Mouse (Mus musculus) frontal cortex, postnatal 36 days (tissue): ENCODE data around the gene Zfp821.

Experiments
- DNase-seq, 2 experiments: peaks; one replicate each; pipeline ENCODE4 v3.0.0; 2022; ENCODE audit warnings: low spot score in 2 of 2

Zfp821 gene

DNA sequence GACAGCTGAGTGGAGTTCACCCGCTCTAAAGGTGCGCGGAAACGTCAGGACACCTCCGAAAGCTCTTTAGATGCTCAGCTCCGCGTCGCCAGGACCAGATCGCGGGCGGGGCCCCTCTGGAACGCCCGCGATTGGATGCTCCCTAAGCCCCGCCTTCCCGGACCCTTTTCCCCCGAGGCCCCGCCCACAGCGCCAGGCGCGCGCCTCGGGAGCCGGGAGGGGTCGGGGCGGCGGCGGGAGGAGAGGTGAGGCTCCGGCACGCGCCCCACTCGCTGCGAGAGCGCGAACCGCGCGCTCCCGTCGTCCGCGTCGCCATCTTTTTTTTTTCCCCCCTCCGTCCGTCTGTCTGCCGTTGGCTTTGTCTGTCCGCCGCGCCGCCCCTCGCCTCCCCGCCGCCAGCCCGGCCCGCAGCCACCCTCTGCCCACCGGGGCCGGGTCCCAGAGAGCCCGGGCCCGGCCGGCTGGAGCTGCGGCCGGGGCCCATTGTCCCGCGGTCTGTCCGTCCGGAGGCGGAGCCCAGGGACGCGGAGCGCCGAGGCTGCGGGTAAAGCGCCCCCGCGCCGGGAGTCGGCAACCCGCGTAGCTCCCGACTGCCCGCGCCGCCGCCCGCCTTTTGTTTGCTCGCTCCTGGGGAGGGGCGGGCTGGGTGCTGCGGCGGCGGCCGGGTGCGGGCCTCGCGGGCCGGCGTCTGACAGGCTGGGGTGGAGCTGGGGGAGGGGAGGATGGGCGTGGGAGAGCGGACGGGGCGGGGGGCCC lies at the start of gene Zfp821:
TSS of gene Zfp821 (plus strand) at position 227 of the 756 bp plus-strand sequence.
- DNase-seq: peak; percentile 90 to 92

- DNase-seq: peak in 1 of 2 experiments; percentile 36
These were observed 48.5 kb upstream of the Zfp821 start for GRCm38 (mm10) chr8:109656860-109657259.

- no peak for DNase-seq
These were observed 43.0 kb upstream of the Zfp821 start for GRCm38 (mm10) chr8:109662328-109662727.

- no peak for DNase-seq
These were observed 38.7 kb upstream of the Zfp821 start for GRCm38 (mm10) chr8:109666616-109667015.

GRCm38 (mm10) chr8:109672656-109673055 lies 32.7 kb upstream of the Zfp821 start:
- DNase-seq: no peak

- no peak for DNase-seq
These were observed 31.8 kb upstream of the Zfp821 start for GRCm38 (mm10) chr8:109673596-109673995.

DNA sequence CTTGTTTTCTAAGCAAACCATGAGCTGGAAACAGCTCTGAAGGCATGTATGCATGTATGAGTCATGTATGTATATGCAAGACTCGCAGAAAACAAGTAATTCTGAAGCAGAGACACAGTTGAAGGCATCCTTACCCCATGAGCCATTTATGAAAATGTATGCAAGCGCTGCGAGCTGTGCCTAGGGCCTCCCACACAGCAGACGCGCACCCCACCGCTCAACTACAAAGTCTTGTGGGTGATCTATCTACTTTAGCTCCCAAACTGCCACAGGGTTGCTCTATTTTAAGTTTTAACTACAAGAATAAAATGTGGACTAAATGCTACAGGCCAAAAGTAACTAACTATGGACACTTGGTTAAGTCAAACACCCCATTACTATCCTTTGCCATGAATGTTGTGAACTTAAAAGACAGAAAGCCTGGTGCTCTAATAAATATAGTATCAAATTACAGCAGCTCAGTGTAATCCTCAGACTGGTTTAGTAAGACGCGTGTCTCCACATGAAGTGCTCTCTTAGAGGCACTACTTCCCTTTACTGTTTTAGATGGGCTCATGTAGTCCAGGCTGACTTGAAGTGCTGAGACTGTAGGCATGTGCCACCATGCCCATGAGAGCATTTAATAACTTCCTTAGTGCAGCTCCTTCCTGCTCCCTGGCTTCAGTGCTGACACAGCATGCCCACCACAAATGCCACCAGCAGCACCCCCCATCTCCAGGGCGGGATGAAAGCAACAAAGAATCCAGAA lies 29.3 kb upstream of the Zfp821 start:
- peak; percentile 39 to 77 for DNase-seq

DNA sequence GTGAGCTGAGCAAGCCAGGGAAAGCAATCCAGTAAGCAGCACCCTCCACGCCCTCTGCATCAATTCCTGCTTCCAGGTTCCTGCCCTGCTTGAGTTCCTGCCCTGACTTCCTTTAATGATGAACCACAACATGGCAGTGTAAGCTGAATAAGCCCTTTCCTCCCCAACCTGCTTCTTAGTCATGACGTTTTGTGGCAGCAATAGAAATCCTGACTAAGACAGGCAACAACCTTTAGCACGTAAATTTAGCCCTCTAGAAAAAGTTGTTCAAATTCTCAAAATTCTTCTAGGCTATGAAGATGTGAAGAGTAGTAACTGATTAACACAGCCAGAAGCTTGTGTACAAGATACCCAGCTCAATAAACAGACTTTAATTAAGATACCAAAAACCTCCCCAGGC lies 23.8 kb upstream of the Zfp821 start:
- no peak for DNase-seq

GRCm38 (mm10) chr8:109682120-109682519 lies 23.2 kb upstream of the Zfp821 start:
- DNase-seq: no peak

DNA sequence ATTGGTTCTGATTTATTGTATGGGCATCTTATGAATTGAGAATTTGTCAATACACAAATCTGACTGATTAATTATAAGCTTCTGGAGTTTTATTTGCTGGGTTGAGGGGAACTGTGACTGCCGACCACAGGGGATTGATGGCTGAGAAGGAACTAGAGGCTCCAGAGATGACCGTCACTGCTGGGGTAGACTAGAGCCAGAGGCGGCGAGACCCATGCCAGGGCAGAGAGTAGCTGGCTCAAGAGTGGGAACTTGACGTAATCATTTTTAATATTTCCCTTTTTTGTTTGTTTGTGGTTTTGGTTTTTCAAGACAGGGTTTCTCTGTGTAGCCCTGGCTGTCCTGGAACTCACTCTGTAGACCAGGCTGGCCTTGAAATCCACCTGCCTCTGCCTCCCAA lies 18.1 kb upstream of the Zfp821 start:
- no peak for DNase-seq

DNA sequence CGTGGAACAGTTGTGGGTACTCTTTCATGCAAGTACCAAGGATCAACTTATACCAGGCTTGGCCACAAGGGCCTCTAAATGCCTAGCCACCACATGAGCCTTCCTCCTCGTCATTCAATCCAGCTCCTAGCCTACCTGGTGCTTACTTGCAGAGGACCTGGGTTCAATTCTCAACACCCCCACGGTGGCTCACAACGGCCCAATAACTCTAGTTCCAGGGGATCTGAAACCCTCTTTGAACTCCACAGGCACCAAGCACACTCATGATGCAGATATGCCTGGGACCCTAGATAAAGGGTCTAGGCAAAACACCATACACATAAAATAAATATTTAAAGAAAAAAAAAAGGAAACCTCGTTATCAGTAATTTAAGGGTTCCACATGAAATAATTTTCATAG lies 13.6 kb upstream of the Zfp821 start:
- DNase-seq: no peak

- DNase-seq: no peak
These were observed 12.8 kb upstream of the Zfp821 start for GRCm38 (mm10) chr8:109692443-109693145.

GRCm38 (mm10) chr8:109693146-109693900 lies 12.0 kb upstream of the Zfp821 start, which contains the start of gene Ist1:
TSS of gene Ist1 (minus strand) at chr8:109693260.
- peak; percentile 96 to 98 for DNase-seq

DNA sequence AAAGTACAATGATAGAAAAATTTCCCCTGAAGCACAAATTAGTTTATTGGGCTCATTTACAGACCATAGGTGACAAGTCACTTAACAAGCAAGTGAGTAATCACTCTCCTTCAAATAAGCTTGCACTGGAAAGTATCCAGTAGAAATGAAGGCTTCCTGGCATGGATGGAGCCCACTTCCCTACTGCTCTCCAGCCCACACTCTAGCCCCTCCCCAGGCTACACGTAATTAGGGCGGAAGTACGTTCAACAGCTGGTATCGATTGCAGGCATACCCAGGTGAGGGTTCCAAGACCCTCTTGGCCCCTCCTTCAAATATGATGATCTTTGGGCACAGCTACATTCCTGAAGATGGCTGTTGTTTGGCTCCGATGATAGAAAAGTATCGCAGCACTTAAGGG lies 11.2 kb upstream of the Zfp821 start:
- no peak for DNase-seq

- DNase-seq: no peak
These were observed 7.6 kb upstream of the Zfp821 start for GRCm38 (mm10) chr8:109697754-109698153.

- DNase-seq: no peak
These were observed 6.9 kb upstream of the Zfp821 start for GRCm38 (mm10) chr8:109698477-109698876.

GRCm38 (mm10) chr8:109704565-109705319 lies 604 bp upstream of the Zfp821 start:
- DNase-seq: no peak

- DNase-seq: peak in 1 of 2 experiments; percentile 35
These were observed 929 bp downstream of the Zfp821 start for GRCm38 (mm10) chr8:109706076-109706873.

GRCm38 (mm10) chr8:109706874-109707237 lies 1.5 kb downstream of the Zfp821 start:
- DNase-seq: peak; percentile 64 to 75

GRCm38 (mm10) chr8:109707921-109708320 lies 2.6 kb downstream of the Zfp821 start:
- DNase-seq: no peak
